Mouse (Mus musculus) heart, adult 2 months (tissue): ENCODE results near the gene Ccdc78. TPM values are rescaled to one million over a fixed set of nuclear protein-coding genes. Genes with fewer than 3 reads are reported as not detected.

Source experiments
- DNase-seq, 2 experiments: peaks; one replicate each; pipeline ENCODE4 v3.0.0; 2021
- H3K27ac ChIP-seq: fragments of 200-600 bp; 2 replicates; pipeline ENCODE4 v1.8.1; 2022
- H3K27me3 ChIP-seq: fragments of 200-500 bp; 2 replicates; pipeline ENCODE4 v1.6.1; 2012; ENCODE audit warnings: mild to moderate bottlenecking, low read length, inconsistent platforms, mixed read lengths; ENCODE audit not compliant: control insufficient read depth, insufficient read depth
- H3K36me3 ChIP-seq: fragments of 200-500 bp; 2 replicates; pipeline ENCODE4 v1.6.1; 2012; ENCODE audit warnings: low read length, inconsistent platforms; ENCODE audit not compliant: control insufficient read depth, insufficient read depth
- H3K4me1 ChIP-seq: fragments of 200-500 bp; 2 replicates; pipeline ENCODE4 v1.6.1; 2011; ENCODE audit warnings: low read length; ENCODE audit not compliant: control insufficient read depth, insufficient read depth
- H3K4me3 ChIP-seq: fragments of 200-600 bp; 2 replicates; pipeline ENCODE4 v1.8.1; 2022
- H3K79me2 ChIP-seq: fragments of 200-500 bp; replicated peaks from 2 replicates; pipeline ENCODE4 v1.6.1; 2012; ENCODE audit warnings: mild to moderate bottlenecking, inconsistent platforms, low read length, moderate library complexity, mixed read lengths; ENCODE audit not compliant: control insufficient read depth, insufficient read depth
- H3K9ac ChIP-seq: fragments of 200-500 bp; 2 replicates; pipeline ENCODE4 v1.6.1; 2012; ENCODE audit warnings: low read depth, mild to moderate bottlenecking, control low read depth, inconsistent platforms, low read length, mixed read lengths
- CTCF ChIP-seq: fragments of 200-600 bp; IDR thresholded peaks from 2 replicates; pipeline ENCODE4 v1.8.1; 2022; ENCODE audit warnings: antibody characterized with exemption, mild to moderate bottlenecking, moderate library complexity
- EP300 ChIP-seq: fragments of 200-500 bp; IDR thresholded peaks from 2 replicates; pipeline ENCODE4 v1.6.1; 2011; ENCODE audit warnings: low read depth, low read length, control low read depth; ENCODE audit not compliant: insufficient read depth
- POLR2A ChIP-seq: fragments of 200-500 bp; IDR thresholded peaks from 2 replicates; pipeline ENCODE4 v1.6.1; 2011; ENCODE audit warnings: mild to moderate bottlenecking, low read depth, low read length, control low read depth; ENCODE audit not compliant: insufficient read depth
- WGBS: fragments of 180-500 bp; shearing (Covaris S2); methylation state at CpG from one replicate; pipeline ENCODE4 v1.1.7; 2018; 5-methylcytosine and 5-hydroxymethylcytosine counted together
- intact Hi-C: fragments of 180-260 bp; cut with DNase I; formaldehyde crosslinking; loops from one replicate; pipeline ENCODE4 v1.15.1; 2025
- polyA plus RNA-seq: library from polyadenylated mRNA; depleted of rRNA; stranded (reverse); fragments of >200 nt; gene quantifications from 2 replicates; pipeline ENCODE4 v1.2.3, GENCODE M21; 2012
- total RNA-seq, 2 experiments: library from RNA; stranded (reverse); gene quantifications; 2 replicates each; pipeline ENCODE4 v1.2.3; 2021

The Ccdc78 gene
- total and polyA plus RNA-seq, 3 experiments, result 1.1 TPM; not detected in 2

DNA sequence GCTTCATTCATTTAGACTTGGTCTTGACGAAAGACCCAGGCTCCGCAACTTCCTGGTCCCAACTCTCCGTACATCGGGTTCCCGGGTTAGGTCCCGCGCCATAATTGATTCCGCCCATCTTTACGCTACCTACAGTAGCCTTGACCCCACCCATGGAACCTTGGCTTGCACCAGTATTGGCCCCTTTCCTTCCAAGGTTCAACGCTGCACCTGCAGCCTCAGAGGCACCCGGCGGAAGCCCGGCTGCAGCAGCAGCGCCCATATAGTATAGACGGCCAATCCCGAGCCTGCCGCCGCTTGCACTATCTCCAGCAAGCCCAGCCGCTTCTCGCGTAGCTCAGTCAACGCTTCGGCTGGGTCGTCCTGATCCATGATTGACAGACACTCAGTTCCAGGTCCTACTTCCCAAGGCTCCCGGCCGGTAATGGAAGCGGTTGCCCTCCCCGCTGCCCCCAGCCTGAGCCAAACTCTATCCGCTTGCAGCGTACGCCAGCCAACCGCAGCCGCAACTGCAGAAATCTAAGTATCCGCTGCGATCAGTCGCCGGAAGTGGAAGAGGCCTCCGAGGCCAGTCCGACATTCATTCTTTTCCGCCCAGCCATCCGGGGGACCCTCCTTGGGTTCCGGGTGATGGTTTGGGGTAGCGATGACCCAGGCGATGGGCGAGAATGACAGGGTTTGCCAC is 5.6 kb downstream of the Ccdc78 start:
- peak; percentile 87 to 91 for DNase-seq
- intact Hi-C loops, result no loop called here
- TF ChIP-seq CTCF (no peak), POLR2A (peak; percentile 79), EP300 (0 out of 2 replicates have a peak, but pooled peaks have one; percentile 44)

DNA sequence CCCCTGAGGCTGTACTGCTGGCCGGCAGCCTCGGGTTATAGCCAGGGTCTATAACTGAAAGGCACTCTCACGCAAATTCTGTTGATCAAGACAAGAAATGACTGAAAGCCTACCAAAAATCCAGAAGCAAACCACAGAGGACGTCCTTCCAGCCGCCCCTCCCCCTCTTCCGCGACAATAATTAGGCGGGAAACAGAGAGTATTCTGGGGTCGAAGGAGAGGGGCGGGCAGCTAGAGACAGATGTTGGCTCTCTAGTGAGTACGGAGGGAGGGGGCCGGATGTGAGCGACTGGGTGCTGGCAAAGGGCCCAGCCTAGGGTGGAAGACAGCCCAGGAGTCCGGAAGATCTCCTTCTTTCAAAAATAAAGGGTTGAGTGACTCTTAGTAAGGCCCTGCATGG is 6.2 kb downstream of the Ccdc78 start, which contains the start of gene Fam173a:
Gene Fam173a, minus strand, starts transcription at position 287 of the 400 bp plus-strand sequence.
- no peaks in the 10 kb centered on the region for H3K79me2 ChIP-seq
- H3K9ac ChIP-seq, result peak within 1 kb of the TSS; percentile 81
- no peaks in the 10 kb centered on the region for H3K27me3 ChIP-seq
- no peaks in the 10 kb centered on the region for H3K36me3 ChIP-seq
- no peak for TF ChIP-seq CTCF
- TF ChIP-seq EP300, result no peak
- peak; percentile 25; the same call in 1 of the 2 replicates for TF ChIP-seq POLR2A
- intact Hi-C loops, result no loop called here
- peak within 1 kb of the TSS; percentile 56 for H3K4me3 ChIP-seq
- peaks cover 13% of the 10 kb centered on the region for H3K4me1 ChIP-seq
- under 1% methylated on average over 14 of the region's 14 CpGs for WGBS
- peak; percentile 81 to 87 for DNase-seq
- H3K27ac ChIP-seq, result peak within 1 kb of the TSS; percentile 88

More for the DNA sequence above, 5.6 kb downstream of the Ccdc78 start:
- H3K4me1 ChIP-seq, result peaks cover 12% of the 10 kb centered on the region
- peak overlapping the region; percentile 56 for H3K4me3 ChIP-seq
- no peaks in the 10 kb centered on the region for H3K79me2 ChIP-seq
- H3K27me3 ChIP-seq, result no peaks in the 10 kb centered on the region
- under 1% methylated on average over 45 of the region's 45 CpGs for WGBS
- peak overlapping the region; percentile 81 for H3K9ac ChIP-seq
- peak overlapping the region; percentile 88 for H3K27ac ChIP-seq
- H3K36me3 ChIP-seq, result no peaks in the 10 kb centered on the region

DNA sequence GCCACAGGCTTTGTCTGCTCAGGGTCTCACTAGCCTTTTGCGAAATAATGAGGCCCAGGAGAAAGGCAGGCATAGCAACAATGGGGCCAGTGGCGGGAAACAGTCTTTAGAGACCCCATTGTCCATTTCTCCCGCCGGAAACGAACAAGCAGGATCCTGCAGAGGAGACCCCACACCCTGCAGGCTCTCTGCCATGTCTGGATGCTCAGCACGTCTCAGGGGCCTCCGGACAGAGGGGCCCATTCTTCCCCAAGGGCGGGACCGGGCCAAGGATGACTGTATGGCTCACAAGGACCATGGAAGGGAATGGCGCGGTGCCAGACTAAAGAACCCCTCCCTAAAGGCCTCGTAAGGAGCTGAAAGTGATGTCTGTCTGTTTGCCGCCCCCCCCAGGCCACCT is 7.8 kb downstream of the Ccdc78 start:
- no peak for DNase-seq
- TF ChIP-seq CTCF (no peak), POLR2A (no peak), EP300 (no peak)
- WGBS, result 64% methylated on average over 13 of the region's 13 CpGs
- Histone ChIP-seq H3K79me2 (no peaks in the 10 kb centered on the region), H3K27ac (no peak overlapping the region), H3K9ac (no peak overlapping the region), H3K27me3 (no peaks in the 10 kb centered on the region), H3K4me3 (no peak overlapping the region), H3K36me3 (no peaks in the 10 kb centered on the region), H3K4me1 (peaks cover 13% of the 10 kb centered on the region)
- intact Hi-C loops, result no loop called here

DNA sequence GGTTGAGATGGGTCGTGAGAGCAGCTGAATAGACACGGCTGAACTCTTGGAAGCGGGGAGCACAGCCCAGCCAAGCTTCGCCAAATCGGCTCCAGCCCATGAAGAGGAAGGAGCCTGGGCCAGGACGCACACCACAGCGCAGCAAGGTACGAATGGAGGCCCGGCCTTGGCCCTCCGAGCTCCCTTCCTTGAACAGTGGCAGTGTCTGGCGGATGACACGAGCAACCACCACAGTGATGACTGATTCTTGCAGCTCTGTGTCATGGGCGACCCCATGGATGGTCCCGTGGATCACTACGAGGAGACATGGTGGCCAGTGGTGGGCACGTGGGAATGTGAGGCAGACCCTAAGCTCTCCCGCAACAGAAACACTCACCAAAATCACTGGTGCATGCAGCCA is 8.6 kb downstream of the Ccdc78 start:
- intact Hi-C loops, result no loop called here
- Histone ChIP-seq H3K4me3 (no peak overlapping the region), H3K27me3 (no peaks in the 10 kb centered on the region), H3K4me1 (peaks cover 13% of the 10 kb centered on the region), H3K27ac (no peak overlapping the region), H3K79me2 (no peaks in the 10 kb centered on the region), H3K36me3 (no peaks in the 10 kb centered on the region), H3K9ac (no peak overlapping the region)
- 93% methylated on average over 17 of the region's 17 CpGs for WGBS
- DNase-seq, result no peak
- TF ChIP-seq EP300 (no peak), CTCF (no peak), POLR2A (no peak)

- H3K4me3 ChIP-seq, result peak within 1 kb of the TSS; percentile 65
- no peak for DNase-seq
- WGBS, result 62% methylated on average over 6 of the region's 6 CpGs
- H3K4me1 ChIP-seq, result peaks cover 13% of the 10 kb centered on the region
- H3K79me2 ChIP-seq, result no peaks in the 10 kb centered on the region
- no peak for TF ChIP-seq POLR2A
- TF ChIP-seq EP300, result no peak
- TF ChIP-seq CTCF, result no peak
- peak within 1 kb of the TSS; percentile 72 for H3K9ac ChIP-seq
- intact Hi-C loops, result no loop called here
- peak within 1 kb of the TSS; percentile 55; the same call in 1 of the 2 replicates for H3K27ac ChIP-seq
- H3K36me3 ChIP-seq, result no peaks in the 10 kb centered on the region
- no peaks in the 10 kb centered on the region for H3K27me3 ChIP-seq
These were observed 9.3 kb downstream of the Ccdc78 start, which contains the start of gene AC134908.4 for GRCm38 (mm10) chr17:25795609-25796092. TSS of gene AC134908.4 (minus strand) at chr17:25795659.

GRCm38 (mm10) chr17:25796211-25796771 is 9.9 kb downstream of the Ccdc78 start:
- peak overlapping the region; percentile 55; the same call in 1 of the 2 replicates for H3K27ac ChIP-seq
- H3K27me3 ChIP-seq, result no peaks in the 10 kb centered on the region
- no peaks in the 10 kb centered on the region for H3K79me2 ChIP-seq
- peak overlapping the region; percentile 65 for H3K4me3 ChIP-seq
- H3K9ac ChIP-seq, result peak overlapping the region; percentile 72
- intact Hi-C loops, result no loop called here
- no peaks in the 10 kb centered on the region for H3K36me3 ChIP-seq
- no peak for TF ChIP-seq EP300
- TF ChIP-seq CTCF, result no peak
- no peak for TF ChIP-seq POLR2A
- 3% methylated on average over 37 of the region's 37 CpGs for WGBS
- peak; percentile 66 for DNase-seq
- peaks cover 13% of the 10 kb centered on the region for H3K4me1 ChIP-seq
